Mouse (Mus musculus) liver, adult 2 months (tissue): Measurements from ENCODE around the gene Aym1.

Source experiments
- CTCF ChIP-seq: fragments of 200-500 bp; IDR thresholded peaks from 2 replicates; pipeline ENCODE4 v1.5.1; 2011; ENCODE audit warnings: low read depth, low read length, control low read depth
- POLR2A ChIP-seq: fragments of 200-500 bp; IDR thresholded peaks from 2 replicates; pipeline ENCODE4 v1.6.1; 2011; ENCODE audit warnings: low read length, control low read depth; ENCODE audit not compliant: insufficient read depth; ENCODE audit errors: extremely low read depth

- TF ChIP-seq CTCF, result no peak
- TF ChIP-seq POLR2A, result no peak
Measured at GRCm38 (mm10) chr5:113336281-113336680, 20.8 kb upstream of the Aym1 start.
